Mouse (Mus musculus) CH12.LX (cell line): ENCODE results near the gene Gucy1b2. TPM values are rescaled to one million over a fixed set of nuclear protein-coding genes. Genes with fewer than 3 reads are reported as not detected.

Source experiments
- DNase-seq: peaks from one replicate; pipeline ENCODE4 v3.0.0-alpha.2; 2013; ENCODE audit errors: extremely low read depth
- H3K27ac ChIP-seq: 2 replicates; pipeline ENCODE4 v1.5.1; 2012; ENCODE audit warnings: low read depth, mild to moderate bottlenecking, control low read depth, moderate library complexity; ENCODE audit not compliant: insufficient read depth
- H3K27me3 ChIP-seq: replicated peaks from 2 replicates; pipeline ENCODE3; 2012; ENCODE audit warnings: inconsistent platforms
- H3K36me3 ChIP-seq, 2 experiments: replicated peaks in 1 of 2; 2 replicates each; pipeline versions ENCODE3 to v1.6.1; 2012; ENCODE audit warnings: inconsistent platforms in 1 of 2, low read length in 1 of 2, mild to moderate bottlenecking in 1 of 2, mixed read lengths in 1 of 2, moderate library complexity in 1 of 2; ENCODE audit not compliant: control insufficient read depth in 1 of 2, insufficient read depth in 1 of 2
- H3K4me1 ChIP-seq, 2 experiments: 2 replicates each; pipeline ENCODE4 v1.6.1; 2012; ENCODE audit warnings: inconsistent platforms in 1 of 2, moderate library complexity in 1 of 2; ENCODE audit not compliant: insufficient read depth in 2 of 2, control insufficient read depth in 1 of 2
- H3K4me2 ChIP-seq: 2 replicates; pipeline ENCODE4 v1.6.1; 2012; ENCODE audit warnings: low read depth, mild to moderate bottlenecking, control low read depth; ENCODE audit not compliant: poor library complexity, insufficient read depth, severe bottlenecking
- H3K4me3 ChIP-seq, 3 experiments: fragments of 150-350 bp in 1 of 3; sonication (generic) in 1 of 3; replicated peaks in 1 of 3; 2 replicates each; pipeline versions ENCODE3 to v1.5.1; 2011 to 2012; ENCODE audit warnings: low read depth in 2 of 3, low read length in 2 of 3, mild to moderate bottlenecking in 2 of 3, moderate library complexity in 2 of 3, control low read depth in 1 of 3, improper control_type of control experiment in 1 of 3, inconsistent platforms in 1 of 3, mixed read lengths in 1 of 3; ENCODE audit not compliant: poor library complexity in 1 of 3
- H3K79me2 ChIP-seq: replicated peaks from 2 replicates; pipeline ENCODE4 v1.6.1; 2012; ENCODE audit warnings: mild to moderate bottlenecking, moderate library complexity; ENCODE audit not compliant: control insufficient read depth, poor library complexity, insufficient read depth, severe bottlenecking; ENCODE audit errors: extremely low read depth
- H3K9ac ChIP-seq: 2 replicates; pipeline ENCODE4 v1.6.1; 2012; ENCODE audit warnings: low read depth, mild to moderate bottlenecking, control low read depth, moderate library complexity; ENCODE audit not compliant: insufficient read depth
- H3K9me3 ChIP-seq: replicated peaks from 2 replicates; pipeline ENCODE3; 2012; ENCODE audit warnings: low read length, inconsistent platforms, mixed read lengths
- CHD1 ChIP-seq: IDR thresholded peaks from 2 replicates; pipeline ENCODE4 v1.6.1; 2012; ENCODE audit warnings: low read depth, low read length, improper control_type of control experiment, inconsistent platforms
- CHD2 ChIP-seq: IDR thresholded peaks from 2 replicates; pipeline ENCODE4 v1.6.1; 2011; ENCODE audit warnings: low read length, improper control_type of control experiment
- CTCF ChIP-seq, 2 experiments: IDR thresholded peaks in 1 of 2; conservative IDR thresholded peaks in 1 of 2; 2 replicates each; pipeline ENCODE4 v1.5.1; 2011 to 2012; ENCODE audit warnings: low read depth in 2 of 2, low read length in 2 of 2, improper control_type of control experiment in 1 of 2, inconsistent platforms in 1 of 2, mild to moderate bottlenecking in 1 of 2, moderate library complexity in 1 of 2
- E2F4 ChIP-seq: IDR thresholded peaks from 2 replicates; pipeline ENCODE4 v1.6.1; 2011; ENCODE audit warnings: low read depth, low read length, improper control_type of control experiment; ENCODE audit not compliant: insufficient replicate concordance
- ELF1 ChIP-seq: IDR thresholded peaks from 2 replicates; pipeline ENCODE4 v1.6.1; 2014; ENCODE audit warnings: low read depth, mild to moderate bottlenecking, inconsistent platforms, low read length, improper control_type of control experiment
- EP300 ChIP-seq: IDR thresholded peaks from 2 replicates; pipeline ENCODE4 v1.6.1; 2011; ENCODE audit warnings: low read length, improper control_type of control experiment
- ETS1 ChIP-seq: conservative IDR thresholded peaks from 2 replicates; pipeline ENCODE4 v1.6.1; 2012; ENCODE audit warnings: low read depth, mild to moderate bottlenecking, inconsistent platforms, low read length, improper control_type of control experiment, moderate library complexity
- GABPA ChIP-seq: IDR thresholded peaks from 2 replicates; pipeline ENCODE4 v1.6.1; 2012; ENCODE audit warnings: low read depth, low read length, improper control_type of control experiment, inconsistent platforms; ENCODE audit not compliant: insufficient replicate concordance
- HCFC1 ChIP-seq: IDR thresholded peaks from 2 replicates; pipeline ENCODE4 v1.6.1; 2012; ENCODE audit warnings: low read depth, mild to moderate bottlenecking, inconsistent platforms, low read length, improper control_type of control experiment
- IRF4 ChIP-seq: IDR thresholded peaks from 2 replicates; pipeline ENCODE4 v1.6.1; 2014; ENCODE audit warnings: low read depth, mild to moderate bottlenecking, inconsistent platforms, low read length, improper control_type of control experiment
- JUN ChIP-seq: IDR thresholded peaks from 2 replicates; pipeline ENCODE4 v1.6.1; 2011; ENCODE audit warnings: low read depth, mild to moderate bottlenecking, low read length, improper control_type of control experiment, moderate library complexity; ENCODE audit not compliant: insufficient read depth
- JUND ChIP-seq: conservative IDR thresholded peaks from 2 replicates; pipeline ENCODE4 v1.6.1; 2011; ENCODE audit warnings: low read depth, low read length, improper control_type of control experiment
- KAT2A ChIP-seq: IDR thresholded peaks from 2 replicates; pipeline ENCODE4 v1.6.1; 2012; ENCODE audit warnings: low read length, improper control_type of control experiment, inconsistent platforms; ENCODE audit not compliant: insufficient replicate concordance
- MAFK ChIP-seq: IDR thresholded peaks from 2 replicates; pipeline ENCODE4 v1.6.1; 2011; ENCODE audit warnings: low read length, improper control_type of control experiment; ENCODE audit not compliant: insufficient replicate concordance
- MAX ChIP-seq: IDR thresholded peaks from 2 replicates; pipeline ENCODE4 v1.6.1; 2011; ENCODE audit warnings: low read length, improper control_type of control experiment
- MEF2A ChIP-seq: IDR thresholded peaks from 2 replicates; pipeline ENCODE4 v1.6.1; 2014; ENCODE audit warnings: low read depth, mild to moderate bottlenecking, inconsistent platforms, low read length, improper control_type of control experiment, borderline replicate concordance
- MYC ChIP-seq: IDR thresholded peaks from 2 replicates; pipeline ENCODE4 v1.6.1; 2011; ENCODE audit warnings: low read depth, mild to moderate bottlenecking, improper control_type of control experiment, low read length
- NELFE ChIP-seq: IDR thresholded peaks from 2 replicates; pipeline ENCODE4 v1.6.1; 2011; ENCODE audit warnings: low read depth, low read length, improper control_type of control experiment
- PAX5 ChIP-seq: IDR thresholded peaks from 2 replicates; pipeline ENCODE4 v1.6.1; 2012; ENCODE audit warnings: low read length, inconsistent platforms, mixed read lengths
- POLR2A ChIP-seq: IDR thresholded peaks from 2 replicates; pipeline ENCODE4 v1.6.1; 2011; ENCODE audit warnings: low read depth, mild to moderate bottlenecking, improper control_type of control experiment, low read length
- RAD21 ChIP-seq: IDR thresholded peaks from 2 replicates; pipeline ENCODE4 v1.6.1; 2011; ENCODE audit warnings: low read depth, mild to moderate bottlenecking, low read length, improper control_type of control experiment, moderate library complexity
- RCOR1 ChIP-seq: conservative IDR thresholded peaks from 2 replicates; pipeline ENCODE4 v1.6.1; 2012; ENCODE audit warnings: low read depth, mild to moderate bottlenecking, inconsistent platforms, low read length, improper control_type of control experiment
- SIN3A ChIP-seq: IDR thresholded peaks from 2 replicates; pipeline ENCODE4 v1.6.1; 2012; ENCODE audit warnings: low read length, improper control_type of control experiment, inconsistent platforms
- SMC3 ChIP-seq: IDR thresholded peaks from 2 replicates; pipeline ENCODE4 v1.6.1; 2011; ENCODE audit warnings: low read depth, low read length, improper control_type of control experiment
- TCF12 ChIP-seq: IDR thresholded peaks from 2 replicates; pipeline ENCODE4 v1.6.1; 2014; ENCODE audit warnings: low read depth, mild to moderate bottlenecking, inconsistent platforms, low read length, improper control_type of control experiment
- USF2 ChIP-seq: conservative IDR thresholded peaks from 2 replicates; pipeline ENCODE4 v1.6.1; 2011; ENCODE audit warnings: low read depth, low read length, improper control_type of control experiment
- ZC3H11A ChIP-seq: IDR thresholded peaks from 2 replicates; pipeline ENCODE4 v1.6.1; 2012; ENCODE audit warnings: low read depth, mild to moderate bottlenecking, inconsistent platforms, low read length, improper control_type of control experiment
- ZKSCAN1 ChIP-seq: IDR thresholded peaks from 2 replicates; pipeline ENCODE4 v1.6.1; 2012; ENCODE audit warnings: low read depth, inconsistent platforms, low read length, improper control_type of control experiment, borderline replicate concordance
- dilution Hi-C: fragments of 300-500 bp; cut with MboI; formaldehyde crosslinking; loops from 2 replicates; pipeline ENCODE4 v1.14.3; 2020; ENCODE audit warnings: low sequenced_read_pairs; ENCODE audit not compliant: extremely low pct_unique_long_range_greater_than_20kb, extremely low pct_ligation_motif_present
- in situ Hi-C: fragments of 300-500 bp; cut with MboI; formaldehyde crosslinking; loops from 3 replicates; pipeline ENCODE4 v1.14.3; 2019; ENCODE audit warnings: low sequenced_read_pairs, low pct_ligation_motif_present, low pct_unique_long_range_greater_than_20kb, mixed read lengths
- polyA plus RNA-seq: library from polyadenylated mRNA; unstranded; fragments of >175 nt; gene quantifications from 2 replicates; pipeline ENCODE4 v1.2.1, GENCODE M21; 2012; ENCODE audit warnings: low read depth; ENCODE audit not compliant: insufficient read length
- total RNA-seq, 2 experiments: library from RNA; depleted of rRNA; stranded (reverse); fragments of 300-350 nt in 1 of 2; fragments of >200 nt in 1 of 2; gene quantifications; 2 replicates each; pipeline ENCODE4 v1.2.3; 2012 to 2014

Gene Gucy1b2
- total and polyA plus RNA-seq, 3 experiments, result not detected

- Histone ChIP-seq H3K9ac (no peak overlapping the region), H3K36me3 (peaks cover 0 to 13% of the 10 kb centered on the region in 2 experiments), H3K27ac (no peak overlapping the region), H3K27me3 (no peaks in the 10 kb centered on the region), H3K4me2 (no peak overlapping the region), H3K4me3 (no peak overlapping the region), H3K9me3 (no peaks in the 10 kb centered on the region), H3K79me2 (no peaks in the 10 kb centered on the region), H3K4me1 (peaks cover 0 to 6% of the 10 kb centered on the region in 2 experiments; a peak in 2 of 4 replicates)
- TF ChIP-seq ZC3H11A (no peak), EP300 (no peak), MYC (no peak), SIN3A (no peak), TCF12 (no peak), E2F4 (no peak), RAD21 (no peak), USF2 (no peak), MAX (no peak), JUN (no peak), RCOR1 (no peak), CHD1 (no peak), KAT2A (no peak), SMC3 (no peak), ETS1 (no peak), MAFK (no peak), ZKSCAN1 (no peak), CHD2 (no peak), GABPA (no peak)
- no peak for DNase-seq
- in situ Hi-C loops, result no loop called here
- dilution Hi-C loops, result no loop called here
Measured at GRCm38 (mm10) chr14:62383786-62384299, 72.2 kb downstream of the Gucy1b2 start.

- Histone ChIP-seq H3K27ac (no peak overlapping the region), H3K36me3 (peaks cover 0 to 19% of the 10 kb centered on the region in 2 experiments), H3K4me2 (no peak overlapping the region), H3K9me3 (no peaks in the 10 kb centered on the region), H3K4me1 (no peaks in the 10 kb centered on the region), H3K4me3 (no peak overlapping the region), H3K79me2 (no peaks in the 10 kb centered on the region), H3K27me3 (no peaks in the 10 kb centered on the region), H3K9ac (no peak overlapping the region)
- in situ Hi-C loops (no loop called here), dilution Hi-C loops (no loop called here)
- no peak for DNase-seq
- TF ChIP-seq ELF1 (no peak), MEF2A (no peak), RAD21 (no peak), SIN3A (no peak), ETS1 (no peak), CTCF (conservative IDR thresholded peaks at IDR 0.05 in 1 of 2, IDR thresholded peaks at IDR 0.05 in 1 of 2; ENCODE audit: low read depth in 2 of 2, low read length in 2 of 2) (no peak), JUN (no peak), E2F4 (no peak), KAT2A (no peak), CHD1 (no peak), NELFE (no peak), PAX5 (no peak), IRF4 (no peak), POLR2A (no peak), MAFK (no peak), HCFC1 (no peak), JUND (no peak)
Measured at GRCm38 (mm10) chr14:62383109-62383508, 73.0 kb downstream of the Gucy1b2 start.
